Mouse (Mus musculus) T-helper 17 cell (primary cell): Measurements from ENCODE around the gene Gcgr.
"Not testable (repeated sequence)": the region's sequence is repeated elsewhere in the genome, so short reads cannot be mapped to it uniquely, and the experiment has no call there.

Experiments used
- in situ Hi-C, 2 experiments: fragments of 300-600 bp; cut with MboI, MseI; formaldehyde crosslinking; loops; 1 replicate in 1 of 2; 2 replicates in 1 of 2; pipeline ENCODE4 v1.15.1; 2025; ENCODE audit warnings: high pct_unique_total_duplicates in 2 of 2

Gcgr gene

GRCm38 (mm10) chr11:120535145-120535544, 4.6 kb downstream of the Gcgr start:
- in situ Hi-C loops = loop anchor here in 1 of 2 experiments (5.0 kb wide), 1 partner anchor 373 kb away; no protein-coding TSS in a partner anchor

DNA sequence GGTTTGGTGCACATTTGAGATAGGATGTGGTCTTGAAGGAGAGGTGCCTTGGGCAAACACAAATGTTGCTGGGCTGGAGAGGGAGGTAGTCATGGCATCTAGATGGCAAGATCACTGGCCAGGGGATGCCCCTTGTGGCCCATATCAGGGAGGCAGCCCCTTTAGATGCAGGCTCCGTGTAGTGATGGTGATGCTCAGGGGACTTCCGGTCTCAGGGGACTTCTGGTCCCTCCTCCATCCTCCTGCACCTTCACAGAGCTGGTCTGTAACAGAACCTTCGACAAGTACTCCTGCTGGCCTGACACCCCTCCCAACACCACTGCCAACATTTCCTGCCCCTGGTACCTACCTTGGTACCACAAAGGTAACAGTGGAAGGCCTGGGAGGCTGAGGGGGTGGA, 5.3 kb downstream of the Gcgr start:
- in situ Hi-C loops = loop anchor here in 1 of 2 experiments (5.0 kb wide), 1 partner anchor 374 kb away; no protein-coding TSS in a partner anchor

DNA sequence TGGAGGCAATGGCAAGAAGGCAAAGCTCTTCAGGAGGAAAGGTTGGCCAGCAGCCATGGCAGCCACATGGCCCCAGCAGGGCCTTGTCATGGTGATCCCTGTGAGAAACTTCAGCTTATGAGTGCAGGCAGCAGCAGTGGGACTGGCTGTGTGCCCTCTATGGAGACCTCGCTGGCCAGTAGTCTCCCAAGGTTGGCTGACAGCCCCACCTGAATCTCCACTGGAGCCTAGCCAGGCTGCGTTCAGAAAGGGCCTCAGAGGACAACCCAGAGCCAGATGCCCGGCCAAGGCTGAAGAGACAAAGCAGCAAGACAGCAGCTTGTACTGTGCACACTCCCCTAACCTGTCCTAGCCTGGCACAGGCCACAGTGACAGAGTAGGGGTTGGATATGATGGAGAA, 8.0 kb downstream of the Gcgr start:
- in situ Hi-C loops = loop anchor here in 1 of 2 experiments (5.0 kb wide), 1 partner anchor 376 kb away; no protein-coding TSS in a partner anchor

DNA sequence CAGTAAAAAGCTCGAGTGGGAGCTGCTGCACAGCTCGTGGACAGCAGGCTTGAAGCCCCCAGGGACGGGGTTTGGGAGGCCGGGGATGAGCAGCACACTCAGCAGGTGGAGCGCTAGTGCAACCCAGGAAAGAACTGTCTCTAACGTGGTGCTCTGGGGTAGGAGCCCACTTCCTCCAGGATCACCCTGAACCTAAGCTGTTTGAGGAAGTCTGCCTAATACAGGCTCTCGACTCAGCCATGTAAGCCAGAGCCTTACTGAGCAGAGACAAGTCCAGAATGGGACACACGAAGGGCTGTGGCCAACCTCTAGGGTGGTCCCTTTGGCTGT, 8.4 kb downstream of the Gcgr start:
- in situ Hi-C loops = loop anchor here in 1 of 2 experiments (5.0 kb wide), 1 partner anchor 377 kb away; no protein-coding TSS in a partner anchor

DNA sequence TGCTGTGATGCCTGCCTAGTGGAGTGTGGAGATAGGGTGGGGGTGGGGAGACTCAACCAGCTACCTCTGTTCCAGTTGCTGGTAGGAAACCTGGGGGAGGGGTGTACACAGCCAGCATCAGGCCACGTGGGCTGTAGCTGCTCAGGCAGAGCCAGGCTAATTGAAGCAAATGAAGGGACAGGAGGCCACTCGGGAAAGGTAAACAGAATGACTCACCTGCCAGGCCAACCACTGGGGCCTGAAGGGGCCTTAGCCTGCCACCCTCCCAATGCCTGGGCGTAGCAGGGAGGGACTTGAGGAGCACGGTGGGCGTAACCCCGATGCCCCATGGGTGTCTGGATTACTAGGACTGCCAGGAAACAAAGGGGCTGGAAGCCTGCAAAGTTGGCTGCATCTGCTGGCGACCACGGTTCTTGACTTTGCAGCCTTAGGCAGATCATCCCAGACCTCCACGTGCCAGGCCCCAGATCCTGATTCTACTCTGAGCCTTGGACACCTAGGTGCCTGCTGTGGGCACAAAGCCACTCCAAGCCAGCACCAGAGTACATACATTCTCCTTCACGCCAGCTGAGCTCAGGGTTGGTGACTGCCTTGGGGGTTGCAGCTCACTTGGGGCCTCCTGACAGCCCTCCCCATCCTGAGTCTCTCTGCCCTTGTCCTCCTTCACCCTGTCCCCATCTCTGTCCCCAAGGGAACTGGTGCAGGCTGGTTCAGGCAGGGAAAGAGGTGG, 9.0 kb downstream of the Gcgr start:
- in situ Hi-C loops = loop anchor here in 1 of 2 experiments (5.0 kb wide), 1 partner anchor 377 kb away; no protein-coding TSS in a partner anchor

DNA sequence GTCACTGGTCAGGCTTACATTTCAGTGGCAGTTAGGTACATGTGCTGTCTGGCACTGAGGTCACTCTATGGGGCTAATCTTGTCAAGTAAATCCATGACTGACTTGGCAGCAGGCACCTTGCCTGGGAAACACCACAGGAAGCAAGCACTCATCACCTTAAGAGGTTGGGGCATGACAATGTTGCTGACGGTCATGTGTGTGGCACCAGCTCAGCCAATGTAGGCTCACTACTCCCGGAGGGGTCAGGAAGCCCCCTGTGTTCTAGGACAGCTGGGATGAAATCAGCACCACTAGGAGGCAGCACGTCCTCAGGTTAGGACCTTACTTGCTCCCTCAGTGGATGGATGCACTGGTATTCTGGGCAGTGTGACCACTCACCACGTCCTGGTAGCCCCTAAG, 11.4 kb downstream of the Gcgr start:
- in situ Hi-C loops = no loop called here

DNA sequence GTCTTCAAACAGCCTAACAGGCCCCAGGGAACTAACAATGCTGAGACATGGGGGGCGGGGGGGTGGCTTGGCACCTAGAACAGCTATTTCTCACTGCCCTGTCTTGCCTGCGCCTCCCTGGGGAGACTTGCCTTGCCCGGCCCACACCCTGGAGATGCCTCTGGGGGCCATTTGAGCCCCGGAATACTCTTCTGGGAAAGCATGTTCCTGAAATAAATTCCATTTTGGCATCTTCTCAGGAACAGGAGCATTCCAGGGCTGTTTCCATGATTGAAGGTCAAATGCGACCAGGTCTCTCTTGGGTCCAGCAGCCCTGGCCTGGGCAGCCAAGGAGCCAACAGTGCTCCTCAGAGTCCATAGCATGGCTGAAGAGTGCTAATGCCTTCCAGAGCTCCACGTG, 11.9 kb downstream of the Gcgr start:
- in situ Hi-C loops = no loop called here

DNA sequence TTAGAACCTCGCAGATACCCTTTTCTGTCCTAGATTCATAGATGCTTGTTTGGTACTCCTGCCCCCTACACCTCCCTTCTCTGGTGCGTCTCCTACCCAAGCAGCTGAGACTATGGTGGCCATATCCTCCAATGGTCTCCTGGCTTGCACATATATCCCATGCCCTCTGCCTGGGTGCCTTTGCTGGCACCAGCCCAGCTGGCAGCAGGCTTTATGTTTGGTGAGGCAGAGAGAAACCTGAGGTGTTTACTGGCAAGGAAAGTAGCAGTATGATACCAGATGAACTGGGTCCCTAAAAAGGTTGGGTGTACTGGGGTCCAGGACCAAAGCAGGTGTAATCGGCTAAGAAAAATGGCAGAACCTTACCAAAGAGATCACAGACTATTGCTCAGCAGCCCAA, 15.5 kb downstream of the Gcgr start:
- in situ Hi-C loops = no loop called here

GRCm38 (mm10) chr11:120547469-120547868, 17.0 kb downstream of the Gcgr start:
- in situ Hi-C loops = no loop called here

- in situ Hi-C loops = no loop called here
Measured at GRCm38 (mm10) chr11:120548214-120548613, 17.7 kb downstream of the Gcgr start.

- in situ Hi-C loops = no loop called here
Measured at GRCm38 (mm10) chr11:120548786-120549167, 18.3 kb downstream of the Gcgr start.

DNA sequence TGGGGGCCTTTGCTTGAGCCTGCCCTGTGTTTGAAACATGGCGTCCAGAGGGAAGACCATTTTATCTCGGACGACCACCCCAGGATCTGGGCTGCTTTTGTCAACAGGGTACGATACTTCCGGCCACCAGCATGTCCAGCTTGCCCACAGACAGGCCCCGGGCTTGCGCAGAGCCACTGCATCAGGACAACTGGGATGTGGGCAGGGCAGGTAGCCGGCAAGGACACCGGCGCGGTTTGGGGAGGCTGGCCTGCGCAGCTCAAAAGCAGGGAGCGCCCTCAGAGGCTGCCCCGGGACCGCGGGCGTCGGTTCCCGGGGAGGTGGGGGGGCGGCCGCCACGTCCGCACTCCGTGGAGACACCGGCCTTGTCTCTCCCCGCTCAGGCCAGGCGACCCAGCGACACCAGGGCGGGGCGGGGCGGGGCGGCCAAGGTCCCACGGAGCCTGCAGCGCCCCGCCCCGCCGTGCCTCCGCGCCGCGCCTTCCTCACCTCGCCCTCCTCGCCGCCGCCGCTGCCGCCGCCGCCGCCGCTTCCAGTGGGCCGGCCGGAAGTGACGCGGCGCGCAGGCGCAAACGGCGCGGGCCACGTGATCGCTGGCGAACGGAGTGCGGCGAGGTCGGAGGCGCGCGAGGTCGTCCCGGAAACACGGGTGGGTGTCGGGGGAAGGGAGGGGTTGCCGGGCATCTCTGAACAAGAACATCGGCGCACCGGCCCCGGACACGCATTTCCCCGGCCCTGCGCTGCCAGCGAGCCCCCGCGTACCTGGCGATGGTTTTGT, 18.9 kb downstream of the Gcgr start, which contains the start of gene Mcrip1:
Gene Mcrip1, minus strand, starts transcription at position 560 of the 778 bp plus-strand sequence.
- in situ Hi-C loops = no loop called here

GRCm38 (mm10) chr11:120549986-120550809, 19.7 kb downstream of the Gcgr start:
- in situ Hi-C loops = no loop called here

DNA sequence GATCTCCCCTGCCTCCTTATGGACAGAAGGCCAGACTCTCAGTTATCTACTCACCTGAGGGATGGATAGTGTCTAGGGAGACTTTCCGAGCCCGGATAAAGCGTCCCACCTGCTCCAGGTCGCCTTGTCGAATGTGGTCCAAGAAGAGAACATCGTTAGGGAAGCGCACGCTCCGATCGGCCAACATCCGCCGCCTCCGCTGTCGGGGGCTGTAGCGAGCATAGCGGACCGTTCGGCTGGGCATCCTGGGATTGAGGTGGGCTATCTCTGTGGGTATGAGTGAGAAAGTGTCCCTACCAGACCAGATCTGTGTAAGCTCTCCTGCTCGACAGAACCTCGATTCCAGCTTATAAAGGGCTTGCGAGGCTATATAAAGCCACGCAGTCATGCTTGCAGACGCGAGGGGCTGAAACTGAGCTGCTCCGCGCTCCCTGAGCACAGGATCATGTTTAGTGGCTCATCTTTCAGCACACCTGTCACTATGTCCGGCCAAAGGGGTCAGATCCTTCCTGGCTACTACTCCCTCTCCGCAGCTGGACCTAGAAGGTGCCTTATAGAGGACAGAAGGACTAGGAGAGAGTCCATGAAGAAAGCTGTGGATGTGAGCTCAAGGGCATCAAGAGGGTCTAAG, 20.4 kb downstream of the Gcgr start, which contains the start of gene Ppp1r27:
Gene Ppp1r27, minus strand, starts transcription at position 323 of the 631 bp plus-strand sequence.
- in situ Hi-C loops = no loop called here

GRCm38 (mm10) chr11:120552736-120553135, 22.2 kb downstream of the Gcgr start:
- in situ Hi-C loops = no loop called here

DNA sequence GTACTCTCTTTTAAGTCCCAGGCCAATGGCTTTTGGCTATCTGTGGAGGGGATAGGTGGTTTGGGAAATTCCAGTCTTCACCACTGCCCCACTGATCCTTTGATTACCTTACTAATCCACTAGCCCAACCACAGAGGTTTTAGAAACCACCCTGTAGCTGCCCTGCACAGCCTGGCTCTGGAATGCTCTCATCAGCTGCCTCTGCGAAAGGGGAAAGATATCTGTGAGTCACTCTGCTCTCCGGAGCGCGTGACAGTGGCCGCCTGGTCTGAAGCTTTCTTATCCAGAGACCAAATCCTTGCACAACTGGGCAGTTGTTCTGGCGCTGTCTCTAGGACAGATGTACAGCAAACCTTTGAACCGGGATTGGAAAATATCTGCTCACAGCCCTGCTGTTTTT, 24.3 kb downstream of the Gcgr start:
- in situ Hi-C loops = no loop called here

GRCm38 (mm10) chr11:120555260-120555659, 24.8 kb downstream of the Gcgr start:
- in situ Hi-C loops = no loop called here

- in situ Hi-C loops = not testable (repeated sequence)
Measured at GRCm38 (mm10) chr11:120558843-120559242, 28.3 kb downstream of the Gcgr start.

- in situ Hi-C loops = no loop called here
Measured at GRCm38 (mm10) chr11:120560952-120561728, 30.6 kb downstream of the Gcgr start.

DNA sequence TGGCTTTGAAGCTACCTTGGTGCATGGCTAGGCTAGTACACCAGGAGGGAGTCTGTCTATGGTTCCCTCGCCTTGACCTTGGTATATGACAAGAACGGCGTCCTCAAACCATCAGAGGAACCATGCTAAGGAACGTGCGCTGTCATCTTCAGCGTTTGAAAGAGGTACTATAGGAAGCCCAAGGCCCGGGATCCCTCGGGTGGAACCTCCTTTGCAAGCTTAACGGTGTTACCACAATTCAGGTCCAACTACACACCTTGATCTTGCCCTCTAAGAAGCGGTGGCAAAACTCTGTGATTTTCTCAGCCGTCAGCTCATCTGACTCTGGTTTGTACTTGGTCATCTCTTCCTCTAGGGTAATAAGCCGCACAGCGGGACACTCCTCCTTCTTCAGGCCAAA, 32.5 kb downstream of the Gcgr start:
- in situ Hi-C loops = no loop called here
